Mouse (Mus musculus) liver, adult 2 months (tissue): Measurements from ENCODE around the gene Slc22a17. TPM values are rescaled to one million over a fixed set of nuclear protein-coding genes. Genes with fewer than 3 reads are reported as not detected.

ENCODE experiments used
- DNase-seq: peaks from one replicate; pipeline ENCODE4 v3.0.0-alpha.2; 2011; ENCODE audit warnings: low read depth, low spot score; ENCODE audit errors: extremely low read depth
- H3K27ac ChIP-seq: fragments of 200-500 bp; replicated peaks from 2 replicates; pipeline ENCODE4 v1.5.1; 2012; ENCODE audit warnings: low read depth, mild to moderate bottlenecking, control low read depth, inconsistent platforms, low read length; ENCODE audit not compliant: insufficient read depth
- H3K27me3 ChIP-seq: fragments of 200-500 bp; 2 replicates; pipeline ENCODE4 v1.6.1; 2012; ENCODE audit warnings: mild to moderate bottlenecking, moderate library complexity, low read length, inconsistent platforms; ENCODE audit not compliant: control insufficient read depth, insufficient read depth
- H3K36me3 ChIP-seq: fragments of 200-500 bp; 2 replicates; pipeline ENCODE4 v1.6.1; 2012; ENCODE audit warnings: low read length, inconsistent platforms; ENCODE audit not compliant: control insufficient read depth, insufficient read depth
- H3K4me1 ChIP-seq: fragments of 200-500 bp; 2 replicates; pipeline ENCODE4 v1.6.1; 2011; ENCODE audit warnings: low read length; ENCODE audit not compliant: control insufficient read depth, insufficient read depth
- H3K4me3 ChIP-seq: fragments of 200-500 bp; 2 replicates; pipeline ENCODE4 v1.5.1; 2011; ENCODE audit warnings: low read depth, mild to moderate bottlenecking, control low read depth, low read length, moderate library complexity; ENCODE audit not compliant: insufficient read depth
- H3K79me2 ChIP-seq: fragments of 200-500 bp; 2 replicates; pipeline ENCODE4 v1.6.1; 2012; ENCODE audit warnings: inconsistent platforms, mild to moderate bottlenecking, low read length, moderate library complexity; ENCODE audit not compliant: control insufficient read depth, insufficient read depth
- H3K9ac ChIP-seq: fragments of 200-500 bp; 2 replicates; pipeline ENCODE4 v1.6.1; 2012; ENCODE audit warnings: low read depth, mild to moderate bottlenecking, control low read depth, inconsistent platforms, low read length
- CTCF ChIP-seq: fragments of 200-500 bp; IDR thresholded peaks from 2 replicates; pipeline ENCODE4 v1.5.1; 2011; ENCODE audit warnings: low read depth, low read length, control low read depth
- POLR2A ChIP-seq: fragments of 200-500 bp; IDR thresholded peaks from 2 replicates; pipeline ENCODE4 v1.6.1; 2011; ENCODE audit warnings: low read length, control low read depth; ENCODE audit not compliant: insufficient read depth; ENCODE audit errors: extremely low read depth
- WGBS: fragments of 180-500 bp; shearing (Covaris S2); methylation state at CpG from one replicate; pipeline ENCODE4 v1.1.7; 2018; 5-methylcytosine and 5-hydroxymethylcytosine counted together
- polyA plus RNA-seq: library from polyadenylated mRNA; depleted of rRNA; stranded (reverse); fragments of >200 nt; gene quantifications from 2 replicates; pipeline ENCODE4 v1.2.3, GENCODE M21; 2012
- total RNA-seq: library from RNA; depleted of rRNA; stranded (reverse); fragments of >200 nt; gene quantifications from 2 replicates; pipeline ENCODE4 v1.2.3, GENCODE M21; 2014

The Slc22a17 gene
- total and polyA plus RNA-seq, 2 experiments = 0.46 to 2.7 TPM

DNA sequence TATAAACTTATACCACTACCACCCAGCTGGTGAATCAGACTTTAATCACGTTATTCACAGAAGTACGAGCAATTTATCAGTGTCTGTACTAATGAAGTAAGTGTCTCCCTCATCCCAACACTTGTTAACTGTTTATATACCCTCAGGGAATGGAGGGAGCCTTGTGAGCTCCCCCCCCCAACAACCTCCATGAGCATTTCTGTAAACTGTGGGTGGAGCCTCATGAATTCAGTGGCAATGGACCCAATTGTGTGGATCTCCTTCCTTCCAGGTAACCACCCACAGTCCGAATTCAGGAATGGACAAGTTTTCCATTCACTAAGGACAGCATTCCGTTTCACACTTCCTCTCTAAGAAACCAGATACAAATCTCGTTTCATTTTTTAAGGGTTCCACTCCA is 47.3 kb downstream of the Slc22a17 start:
- H3K36me3 ChIP-seq = no peaks in the 10 kb centered on the region
- H3K4me3 ChIP-seq = no peak overlapping the region
- 73% methylated on average over 5 of the region's 5 CpGs for WGBS
- no peak overlapping the region for H3K9ac ChIP-seq
- no peak overlapping the region for H3K27ac ChIP-seq
- no peaks in the 10 kb centered on the region for H3K79me2 ChIP-seq
- TF ChIP-seq CTCF = no peak
- no peak for TF ChIP-seq POLR2A
- H3K27me3 ChIP-seq = no peaks in the 10 kb centered on the region
- H3K4me1 ChIP-seq = no peaks in the 10 kb centered on the region
- no peak for DNase-seq

DNA sequence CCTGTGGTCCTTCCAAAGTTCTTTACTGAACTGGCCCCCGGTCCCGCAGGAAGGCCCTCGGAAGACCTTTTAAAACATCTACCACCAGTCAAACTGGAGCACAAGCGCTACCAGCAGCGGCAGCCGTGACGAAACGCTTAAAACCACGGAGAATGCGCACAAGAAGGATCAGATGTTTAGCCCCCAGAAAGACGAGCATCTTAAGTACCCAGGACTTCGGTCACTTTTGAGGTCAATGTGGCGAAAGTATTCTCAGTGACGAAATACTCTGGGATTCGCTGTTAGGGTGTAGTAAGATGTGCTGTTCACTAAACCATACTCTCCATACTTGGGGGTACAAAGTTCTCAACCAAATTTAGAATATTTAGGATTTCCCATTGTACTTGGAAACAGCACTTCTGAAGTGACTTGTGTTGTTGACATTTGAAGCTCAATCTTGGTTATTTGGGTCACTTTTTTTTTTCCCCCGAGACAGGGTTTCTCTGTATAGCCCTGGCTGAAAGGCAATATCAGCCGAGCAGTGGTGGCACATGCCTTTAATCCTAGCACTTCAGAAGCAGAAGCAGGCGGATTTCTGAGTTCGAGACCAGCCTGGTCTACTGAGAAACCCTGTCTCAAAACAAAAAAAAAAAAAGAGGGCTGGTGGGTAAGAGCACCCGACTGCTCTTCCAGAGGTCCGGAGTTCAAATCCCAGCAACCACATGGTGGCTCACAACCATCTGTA is 48.5 kb downstream of the Slc22a17 start:
- Histone ChIP-seq H3K4me1 (no peaks in the 10 kb centered on the region), H3K36me3 (no peaks in the 10 kb centered on the region), H3K27me3 (no peaks in the 10 kb centered on the region), H3K27ac (0 out of 2 replicates have a peak overlapping the region, but pooled peaks have one; percentile 8), H3K4me3 (peak overlapping the region; percentile 68), H3K79me2 (no peaks in the 10 kb centered on the region), H3K9ac (peak overlapping the region; percentile 45)
- no peak for DNase-seq
- TF ChIP-seq POLR2A (no peak), CTCF (no peak)
- 15% methylated on average over 21 of the region's 21 CpGs for WGBS

DNA sequence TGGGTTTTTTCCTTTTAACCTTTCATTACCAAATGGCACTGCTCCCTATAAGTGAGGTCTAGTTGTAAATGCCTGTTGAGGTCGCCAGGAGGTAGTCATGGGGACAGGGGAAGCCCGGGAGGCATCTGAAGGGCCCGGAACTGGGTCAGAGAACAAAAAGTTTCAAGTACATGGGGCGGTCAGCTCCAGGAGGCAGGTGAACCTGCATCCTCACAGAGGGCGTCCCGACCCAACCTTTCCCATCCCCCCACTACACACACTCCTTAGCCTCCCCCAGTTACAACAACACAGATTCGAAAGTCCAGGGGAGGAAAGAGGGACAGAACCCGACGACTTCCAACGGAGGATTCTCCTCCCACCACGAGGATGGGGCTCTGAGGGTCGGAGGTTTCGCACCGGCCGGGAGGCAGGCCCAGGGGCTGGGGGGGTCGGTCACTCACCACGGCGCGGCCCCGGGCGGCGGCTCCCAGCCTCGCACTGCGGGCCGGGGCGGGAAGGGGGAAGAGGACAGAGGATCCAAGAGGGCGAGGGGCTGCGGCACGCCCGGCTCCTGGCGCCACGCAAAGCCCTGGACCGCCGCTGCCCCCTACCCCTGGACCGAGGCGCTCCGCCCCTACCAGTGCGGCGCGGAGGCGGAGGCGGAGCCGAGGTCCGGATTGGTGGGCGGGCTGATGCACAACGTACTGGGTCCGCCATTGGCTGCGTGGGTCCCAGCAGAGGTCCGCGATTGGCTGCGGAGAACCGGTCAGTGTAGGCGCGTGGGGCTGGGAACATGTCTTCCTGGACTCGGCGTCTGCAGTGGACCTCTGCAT is 49.2 kb downstream of the Slc22a17 start:
- H3K79me2 ChIP-seq = no peaks in the 10 kb centered on the region
- no peaks in the 10 kb centered on the region for H3K27me3 ChIP-seq
- H3K36me3 ChIP-seq = no peaks in the 10 kb centered on the region
- under 1% methylated on average over 56 of the region's 56 CpGs for WGBS
- peak; percentile 77 for DNase-seq
- TF ChIP-seq CTCF = no peak
- peak; percentile 64; the same call in 1 of the 2 replicates for TF ChIP-seq POLR2A
- peak overlapping the region; percentile 14; the same call in 1 of the 2 replicates for H3K27ac ChIP-seq
- H3K4me1 ChIP-seq = no peaks in the 10 kb centered on the region
- H3K4me3 ChIP-seq = peak overlapping the region; percentile 68
- H3K9ac ChIP-seq = peak overlapping the region; percentile 81

DNA sequence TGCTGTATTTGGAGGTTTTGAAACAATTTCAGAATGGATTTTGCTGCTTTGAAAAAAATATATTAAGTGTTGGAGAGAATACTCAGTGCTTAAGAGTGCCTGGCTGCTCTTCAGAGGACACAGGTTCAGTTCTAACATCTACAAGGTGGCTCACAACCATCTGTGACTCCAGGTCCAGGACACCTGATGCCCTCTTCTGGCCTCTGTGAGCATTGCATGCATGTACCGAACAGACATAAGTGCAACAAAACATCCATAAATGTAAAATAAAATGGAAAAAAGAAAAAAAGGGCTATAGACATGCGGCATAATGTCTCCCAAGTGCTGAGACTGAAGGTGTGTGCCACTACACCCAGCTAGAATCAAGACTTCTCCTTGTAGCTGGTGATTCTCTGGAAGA is 52.4 kb downstream of the Slc22a17 start:
- TF ChIP-seq POLR2A (no peak), CTCF (peak; percentile 76)
- Histone ChIP-seq H3K27ac (no peak overlapping the region), H3K79me2 (no peaks in the 10 kb centered on the region), H3K9ac (no peak overlapping the region), H3K27me3 (no peaks in the 10 kb centered on the region), H3K4me3 (no peak overlapping the region), H3K4me1 (no peaks in the 10 kb centered on the region; the same call in 1 of the 2 replicates), H3K36me3 (no peaks in the 10 kb centered on the region)
- peak; percentile 39 for DNase-seq
- 31% methylated on average over 2 of the region's 2 CpGs for WGBS

DNA sequence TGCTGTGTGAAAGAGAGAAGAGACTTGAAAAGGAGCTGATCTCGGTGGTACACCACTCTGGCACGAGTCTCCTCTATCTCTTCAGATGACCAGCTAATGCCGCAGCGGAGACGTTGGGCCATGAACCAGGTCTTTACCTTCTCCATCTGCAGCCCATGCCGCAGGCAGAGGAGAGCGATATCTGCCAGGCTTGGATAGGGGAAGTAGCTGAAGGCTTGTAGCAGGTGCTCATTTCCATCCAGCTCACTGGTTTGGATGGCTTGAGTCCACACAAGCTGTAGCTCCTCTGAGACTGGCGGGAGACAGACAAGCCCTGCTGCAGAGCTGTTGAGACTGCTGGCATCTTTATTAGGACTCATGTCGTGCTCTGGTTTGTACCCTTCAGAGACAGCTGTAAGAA is 55.0 kb downstream of the Slc22a17 start:
- no peak overlapping the region for H3K4me3 ChIP-seq
- no peak overlapping the region for H3K27ac ChIP-seq
- H3K4me1 ChIP-seq = no peaks in the 10 kb centered on the region; the same call in 1 of the 2 replicates
- H3K27me3 ChIP-seq = no peaks in the 10 kb centered on the region
- H3K36me3 ChIP-seq = no peaks in the 10 kb centered on the region
- DNase-seq = no peak
- no peak for TF ChIP-seq CTCF
- no peak for TF ChIP-seq POLR2A
- no peaks in the 10 kb centered on the region for H3K79me2 ChIP-seq
- H3K9ac ChIP-seq = no peak overlapping the region
- 98% methylated on average over 9 of the region's 9 CpGs for WGBS
